12 mouse cellular contexts compared by ENCODE assay signal in genomic region chr7:145131438-145132159, GRCm38 (mm10).
DNase-seq lines count a peak whose midpoint lies in the region; ATAC-seq and TF ChIP-seq lines count a peak whose summit lies in the region.
"Had no signal": no experiment of that assay in that cellular context is flagged by ENCODE, and none has a peak within 500 bp of the region (broad histone marks: within the 10 kb centered on the region; RNA-seq: fewer than 3 reads in every experiment).

No protein-coding gene starts in this region.

- no peaks in the 10 kb centered on the region for H3K36me3 ChIP-seq in intestine, postnatal 0 days (ENCODE audit: control insufficient read depth, insufficient read depth)
- no peaks in the 10 kb centered on the region for H3K36me3 ChIP-seq in intestine, embryonic 15.5 days
- no peaks in the 10 kb centered on the region for H3K36me3 ChIP-seq in liver, embryonic 16.5 days (ENCODE audit: control insufficient read depth, insufficient read depth)
- H3K36me3 ChIP-seq: heart, embryonic 12.5 days; stomach, embryonic 15.5 days had no signal

- ATAC-seq in intestine, postnatal 0 days = no peak; the same call in 1 of the 2 replicates
- ATAC-seq in intestine, embryonic 15.5 days = no peak
- ATAC-seq in liver, embryonic 16.5 days (ENCODE audit: low read depth) = 0 out of 2 replicates have a peak, but pooled peaks have one; percentile 10
- ATAC-seq in megakaryocyte-erythroid progenitor cell, adult 5-6 weeks (replicated peaks; ENCODE audit: low FRiP score, low TSS enrichment, poor library complexity, severe bottlenecking) = 0 out of 2 replicates have a peak, but pooled peaks have one; percentile 32
- ATAC-seq: forebrain, embryonic 16.5 days had no signal

- H3K9me3 ChIP-seq in intestine, postnatal 0 days (ENCODE audit: control insufficient read depth) = no peaks in the 10 kb centered on the region
- H3K9me3 ChIP-seq in intestine, embryonic 15.5 days = no peaks in the 10 kb centered on the region
- H3K9me3 ChIP-seq in liver, embryonic 16.5 days (replicated peaks; ENCODE audit: control insufficient read depth, low read length) = no peaks in the 10 kb centered on the region
- H3K9me3 ChIP-seq: heart, embryonic 12.5 days; stomach, embryonic 15.5 days had no signal

- DNase-seq in urinary bladder, adult 18-20 months (ENCODE audit: low spot score in 2 of 2) = peak; percentile 25 to 57
- no peak for DNase-seq in urinary bladder, postnatal 4 days (ENCODE audit: low spot score in 2 of 2)
- DNase-seq in MN1 (ENCODE audit: low spot score) = no peak
- DNase-seq in heart, adult 18-20 months = no peak

- no peak overlapping the region for H3K27ac ChIP-seq in intestine, postnatal 0 days (ENCODE audit: low read depth, low read length)
- no peak overlapping the region for H3K27ac ChIP-seq in intestine, embryonic 15.5 days
- no peak overlapping the region for H3K27ac ChIP-seq in liver, embryonic 16.5 days (ENCODE audit: low read length)
- H3K27ac ChIP-seq: stomach, embryonic 15.5 days had no signal

- WGBS in intestine, postnatal 0 days = 76% methylated on average over 8 of the region's 8 CpGs
- 73% methylated on average over 8 of the region's 8 CpGs for WGBS in intestine, embryonic 15.5 days
- WGBS in liver, embryonic 16.5 days (ENCODE audit: insufficient replicate concordance) = 59% methylated on average over 8 of the region's 8 CpGs

- H3K4me1 ChIP-seq in intestine, postnatal 0 days (replicated peaks; ENCODE audit: control insufficient read depth, insufficient read depth, low read length) = 0 out of 2 replicates have a peak, but pooled peaks cover 3% of the 10 kb centered on the region
- 0 out of 2 replicates have a peak, but pooled peaks cover 5% of the 10 kb centered on the region for H3K4me1 ChIP-seq in intestine, embryonic 15.5 days (replicated peaks)
- H3K4me1 ChIP-seq in liver, embryonic 16.5 days (ENCODE audit: control insufficient read depth, low read depth, low read length) = peaks cover 4% of the 10 kb centered on the region

- TF ChIP-seq CTCF in intestine, postnatal 0 days (IDR thresholded peaks at IDR 0.05; ENCODE audit: low read depth) = peak; percentile 43

- H3K9ac ChIP-seq in intestine, postnatal 0 days (ENCODE audit: low read depth, low read length) = no peak overlapping the region
- no peak overlapping the region for H3K9ac ChIP-seq in intestine, embryonic 15.5 days
- no peak overlapping the region for H3K9ac ChIP-seq in liver, embryonic 16.5 days (ENCODE audit: low read depth, low read length)
- H3K9ac ChIP-seq: heart, embryonic 12.5 days; stomach, embryonic 15.5 days had no signal

- no peaks in the 10 kb centered on the region for H3K27me3 ChIP-seq in intestine, postnatal 0 days (replicated peaks; ENCODE audit: control insufficient read depth, insufficient read depth, low read length)
- no peaks in the 10 kb centered on the region for H3K27me3 ChIP-seq in intestine, embryonic 15.5 days (replicated peaks)
- H3K27me3 ChIP-seq in liver, embryonic 16.5 days (ENCODE audit: control insufficient read depth, insufficient read depth, low read depth, low read length) = no peaks in the 10 kb centered on the region
- H3K27me3 ChIP-seq: heart, embryonic 12.5 days; stomach, embryonic 15.5 days had no signal

- H3K4me3 ChIP-seq in intestine, postnatal 0 days (ENCODE audit: low read depth, low read length) = no peak overlapping the region
- H3K4me3 ChIP-seq in intestine, embryonic 15.5 days (replicated peaks) = no peak overlapping the region
- no peak overlapping the region for H3K4me3 ChIP-seq in liver, embryonic 16.5 days (ENCODE audit: low read depth, low read length)
- H3K4me3 ChIP-seq: heart, embryonic 12.5 days; megakaryocyte, embryonic 14.5 days; stomach, embryonic 15.5 days had no signal

- H3K4me2 ChIP-seq in intestine, postnatal 0 days (replicated peaks; ENCODE audit: low read depth) = no peak overlapping the region
- H3K4me2 ChIP-seq in intestine, embryonic 15.5 days (replicated peaks) = no peak overlapping the region
- H3K4me2 ChIP-seq in liver, embryonic 16.5 days (ENCODE audit: low read depth, low read length) = no peak overlapping the region
- H3K4me2 ChIP-seq: heart, embryonic 12.5 days; stomach, embryonic 15.5 days had no signal

Comparison
In these comparisons a context has a peak if more than half of its experiments do, and no peak if none do; other contexts are left out.
1. DNase-seq: peak in urinary bladder, adult 18-20 months (2 of 2); none in urinary bladder, postnatal 4 days (0 of 2), MN1 (single experiment) and heart, adult 18-20 months (0 of 2).
2. ATAC-seq: peak in liver, embryonic 16.5 days (single experiment) and megakaryocyte-erythroid progenitor cell, adult 5-6 weeks (single experiment); none in intestine, postnatal 0 days (single experiment) and intestine, embryonic 15.5 days (single experiment).